Mouse (Mus musculus) heart, embryonic 13.5 days (tissue): ENCODE measurements around the gene Atxn7l3. TPM values are rescaled to one million over a fixed set of nuclear protein-coding genes. Genes with fewer than 3 reads are reported as not detected.

ENCODE experiments used
- ATAC-seq: fragments of 200-750 bp; cut with Nextera tagmentation; 2 replicates; pipeline ENCODE4 v1.8.0; 2017; ENCODE audit warnings: moderate TSS enrichment; ENCODE audit not compliant: insufficient number of reproducible peaks, low FRiP score, low TSS enrichment; ENCODE audit errors: extremely low read depth
- H3K27ac ChIP-seq: fragments of 300-500 bp; sonication (generic); replicated peaks from 2 replicates; pipeline ENCODE4 v1.5.1; 2015; ENCODE audit warnings: moderate library complexity, mild to moderate bottlenecking, inconsistent platforms
- H3K27me3 ChIP-seq: fragments of 300-500 bp; sonication (generic); replicated peaks from 2 replicates; pipeline ENCODE4 v1.6.1; 2015; ENCODE audit warnings: mild to moderate bottlenecking, inconsistent platforms
- H3K36me3 ChIP-seq: fragments of 300-500 bp; sonication (generic); 2 replicates; pipeline ENCODE4 v1.6.1; 2015; ENCODE audit warnings: mild to moderate bottlenecking, inconsistent platforms
- H3K4me1 ChIP-seq: fragments of 300-500 bp; sonication (generic); 2 replicates; pipeline ENCODE4 v1.6.1; 2015; ENCODE audit warnings: inconsistent platforms
- H3K4me2 ChIP-seq: fragments of 300-500 bp; sonication (generic); 2 replicates; pipeline ENCODE4 v1.6.1; 2015; ENCODE audit warnings: inconsistent platforms, mild to moderate bottlenecking, moderate library complexity
- H3K4me3 ChIP-seq: fragments of 300-500 bp; sonication (generic); 2 replicates; pipeline ENCODE4 v1.5.1; 2015; ENCODE audit warnings: moderate library complexity, mild to moderate bottlenecking, inconsistent platforms
- H3K9ac ChIP-seq: fragments of 300-500 bp; sonication (generic); 2 replicates; pipeline ENCODE4 v1.6.1; 2015; ENCODE audit warnings: inconsistent platforms, mild to moderate bottlenecking, moderate library complexity
- H3K9me3 ChIP-seq: fragments of 300-500 bp; sonication (generic); 2 replicates; pipeline ENCODE4 v1.6.1; 2016; ENCODE audit warnings: inconsistent platforms
- WGBS: fragments of 180-500 bp; shearing (Covaris S2); methylation state at CpG from one replicate; pipeline ENCODE4 v1.1.7; 2015; ENCODE audit warnings: mixed read lengths; 5-methylcytosine and 5-hydroxymethylcytosine counted together
- polyA plus RNA-seq: library from polyadenylated mRNA; unstranded; fragments of >200 nt; fragmentation: Nextera tagmentation; extraction: Ambion mirVana; gene quantifications from 2 replicates; pipeline ENCODE4 v1.2.1, GENCODE M21; 2015

Gene Atxn7l3
- polyA plus RNA-seq, 1 experiment from 2014 or later = 8.5 TPM

- Histone ChIP-seq H3K9me3 (no peaks in the 10 kb centered on the region), H3K27ac (peak overlapping the region; percentile 74; the same call in 1 of the 2 replicates), H3K4me1 (peaks cover 32% of the 10 kb centered on the region), H3K4me2 (peak overlapping the region; percentile 81), H3K4me3 (peak overlapping the region; percentile 55), H3K27me3 (no peaks in the 10 kb centered on the region), H3K9ac (peak overlapping the region; percentile 77), H3K36me3 (peaks cover 85% of the 10 kb centered on the region)
- 87% methylated on average over 22 of the region's 22 CpGs for WGBS
- ATAC-seq = no peak
Measured at GRCm38 (mm10) chr11:102309821-102310617, 13.6 kb upstream of the Atxn7l3 start.

- Histone ChIP-seq H3K27ac (peak overlapping the region; percentile 74), H3K27me3 (no peaks in the 10 kb centered on the region), H3K9ac (peak overlapping the region; percentile 77), H3K4me2 (peak overlapping the region; percentile 81), H3K9me3 (no peaks in the 10 kb centered on the region), H3K4me3 (peak overlapping the region; percentile 55), H3K4me1 (peaks cover 30% of the 10 kb centered on the region), H3K36me3 (peaks cover 74% of the 10 kb centered on the region)
- under 1% methylated on average over 27 of the region's 27 CpGs for WGBS
- peak; percentile 88 for ATAC-seq
Measured at GRCm38 (mm10) chr11:102308979-102309378, 12.5 kb upstream of the Atxn7l3 start.

GRCm38 (mm10) chr11:102308104-102308503 lies 11.7 kb upstream of the Atxn7l3 start:
- no peak for ATAC-seq
- H3K9ac ChIP-seq = 0 out of 2 replicates have a peak overlapping the region, but pooled peaks have one; percentile 28

GRCm38 (mm10) chr11:102305359-102305758 lies 8.9 kb upstream of the Atxn7l3 start:
- H3K4me3 ChIP-seq = no peak overlapping the region
- H3K9ac ChIP-seq = no peak overlapping the region
- no peak overlapping the region for H3K4me2 ChIP-seq
- ATAC-seq = no peak
- H3K27me3 ChIP-seq = no peaks in the 10 kb centered on the region
- H3K36me3 ChIP-seq = peaks cover 40% of the 10 kb centered on the region
- H3K9me3 ChIP-seq = peaks cover 3% of the 10 kb centered on the region; the same call in 1 of the 2 replicates
- WGBS = 57% methylated on average over 2 of the region's 3 CpGs
- no peak overlapping the region for H3K27ac ChIP-seq
- H3K4me1 ChIP-seq = peaks cover 17% of the 10 kb centered on the region

More at GRCm38 (mm10) chr11:102308104-102308503, 11.7 kb upstream of the Atxn7l3 start:
- 81% methylated on average over 9 of the region's 9 CpGs for WGBS
- Histone ChIP-seq H3K4me2 (no peak overlapping the region), H3K9me3 (no peaks in the 10 kb centered on the region), H3K27ac (no peak overlapping the region), H3K4me3 (no peak overlapping the region), H3K4me1 (peaks cover 30% of the 10 kb centered on the region), H3K27me3 (no peaks in the 10 kb centered on the region), H3K36me3 (peaks cover 66% of the 10 kb centered on the region)

DNA sequence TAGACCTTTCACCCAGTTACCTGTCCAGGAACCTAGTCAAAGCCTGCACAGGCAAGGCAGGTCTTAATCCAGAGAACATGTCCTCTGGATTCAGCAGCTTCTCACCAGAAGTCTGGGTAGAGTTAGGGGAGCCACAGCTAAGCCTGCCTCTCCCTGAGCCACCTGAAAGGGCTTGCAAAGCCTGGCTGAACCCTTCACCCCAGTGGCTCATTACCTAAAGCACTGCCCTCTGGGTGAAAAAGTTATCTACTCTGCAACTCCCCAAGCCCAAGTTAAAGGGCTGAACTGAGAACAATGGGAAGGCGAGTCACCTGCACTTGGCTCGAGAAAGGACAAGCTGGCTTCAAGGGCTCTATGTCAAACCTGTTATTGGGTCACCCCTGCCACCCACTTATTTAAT lies 7.7 kb upstream of the Atxn7l3 start:
- Histone ChIP-seq H3K27ac (no peak overlapping the region), H3K9ac (no peak overlapping the region), H3K4me3 (no peak overlapping the region), H3K4me2 (no peak overlapping the region), H3K4me1 (peaks cover 5% of the 10 kb centered on the region), H3K27me3 (no peaks in the 10 kb centered on the region), H3K9me3 (peaks cover 3% of the 10 kb centered on the region; the same call in 1 of the 2 replicates), H3K36me3 (peaks cover 28% of the 10 kb centered on the region)
- no peak for ATAC-seq
- WGBS = 49% methylated on average over 2 of the region's 2 CpGs

DNA sequence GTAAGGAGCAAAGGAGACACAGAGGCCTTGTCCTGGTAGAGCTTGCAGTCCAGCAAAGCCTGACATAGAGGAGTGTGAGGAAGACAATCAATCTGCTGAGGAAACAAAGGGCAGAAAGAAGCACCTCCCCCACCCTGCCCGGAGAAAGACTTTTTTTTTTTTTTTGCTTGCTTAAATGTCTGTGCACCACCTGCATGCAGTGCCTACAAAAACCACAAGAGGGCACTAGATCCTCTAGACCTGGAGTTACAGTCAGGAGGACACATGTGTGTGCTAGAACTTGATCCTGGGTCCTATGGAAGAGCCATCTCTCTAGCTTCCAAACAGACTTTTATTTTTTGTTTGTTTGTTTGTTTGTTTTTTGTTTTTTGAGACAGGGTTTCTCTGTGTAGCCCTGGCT lies 3.4 kb upstream of the Atxn7l3 start:
- ATAC-seq = no peak
- no peak overlapping the region for H3K4me2 ChIP-seq
- 26% methylated on average over 1 of the region's 1 CpGs for WGBS
- H3K9me3 ChIP-seq = peaks cover 3% of the 10 kb centered on the region; the same call in 1 of the 2 replicates
- H3K36me3 ChIP-seq = no peaks in the 10 kb centered on the region; the same call in 1 of the 2 replicates
- H3K4me1 ChIP-seq = peaks cover 17% of the 10 kb centered on the region
- no peak overlapping the region for H3K4me3 ChIP-seq
- no peak overlapping the region for H3K9ac ChIP-seq
- H3K27me3 ChIP-seq = no peaks in the 10 kb centered on the region
- H3K27ac ChIP-seq = no peak overlapping the region

DNA sequence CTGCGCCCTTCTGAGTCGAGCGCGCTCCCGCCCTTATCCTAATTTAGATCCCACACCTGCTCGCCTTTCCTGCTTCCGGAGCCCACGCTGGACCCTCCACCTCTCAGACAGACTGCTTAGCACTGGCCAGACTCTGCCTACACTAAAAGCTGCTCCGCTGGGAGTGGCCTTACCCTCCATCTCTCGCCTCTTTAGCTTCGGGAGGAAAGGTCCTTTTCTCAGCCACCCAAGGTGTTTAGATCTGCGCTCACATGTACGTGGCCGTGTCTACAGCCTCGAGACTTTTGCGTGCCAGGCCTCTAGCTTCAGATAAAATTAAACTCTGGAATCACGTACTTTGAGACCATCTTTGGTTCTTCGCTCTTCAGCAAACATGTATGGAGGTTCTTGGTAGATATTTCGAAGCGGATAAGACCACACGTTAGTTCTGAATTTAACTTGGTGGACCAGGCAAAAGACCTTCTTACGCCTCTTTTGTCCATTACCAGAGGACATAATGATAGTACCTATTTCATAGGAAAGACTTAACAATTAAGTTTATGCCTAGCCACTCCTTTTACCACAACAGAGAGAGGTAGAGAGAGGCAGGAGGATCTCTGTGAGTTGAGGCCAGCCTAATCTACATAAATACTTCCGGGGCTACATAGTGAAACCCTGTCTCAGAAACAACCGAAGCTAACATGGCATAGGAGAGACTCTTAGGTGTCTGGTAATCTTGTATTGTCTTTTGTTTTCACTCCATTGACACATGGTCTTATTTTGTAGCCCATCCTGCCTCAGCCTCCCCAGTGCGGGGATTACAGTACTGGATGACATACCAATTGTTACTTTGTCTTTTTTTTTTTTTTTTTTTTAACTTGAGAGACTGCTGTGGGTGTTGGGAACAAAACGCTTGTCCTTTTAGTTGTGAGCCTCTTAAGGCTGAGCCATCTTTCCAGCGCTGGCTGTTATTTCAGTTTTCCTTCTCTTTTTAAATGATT lies 1.4 kb upstream of the Atxn7l3 start:
- H3K27ac ChIP-seq = peak overlapping the region; percentile 99
- H3K27me3 ChIP-seq = no peaks in the 10 kb centered on the region
- no peak for ATAC-seq
- H3K4me1 ChIP-seq = peaks cover 28% of the 10 kb centered on the region
- peak overlapping the region; percentile 91 for H3K4me3 ChIP-seq
- peaks cover 20% of the 10 kb centered on the region for H3K36me3 ChIP-seq
- peaks cover 3% of the 10 kb centered on the region; the same call in 1 of the 2 replicates for H3K9me3 ChIP-seq
- H3K9ac ChIP-seq = peak overlapping the region; percentile 87
- H3K4me2 ChIP-seq = peak overlapping the region; percentile 91
- WGBS = 22% methylated on average over 27 of the region's 27 CpGs

DNA sequence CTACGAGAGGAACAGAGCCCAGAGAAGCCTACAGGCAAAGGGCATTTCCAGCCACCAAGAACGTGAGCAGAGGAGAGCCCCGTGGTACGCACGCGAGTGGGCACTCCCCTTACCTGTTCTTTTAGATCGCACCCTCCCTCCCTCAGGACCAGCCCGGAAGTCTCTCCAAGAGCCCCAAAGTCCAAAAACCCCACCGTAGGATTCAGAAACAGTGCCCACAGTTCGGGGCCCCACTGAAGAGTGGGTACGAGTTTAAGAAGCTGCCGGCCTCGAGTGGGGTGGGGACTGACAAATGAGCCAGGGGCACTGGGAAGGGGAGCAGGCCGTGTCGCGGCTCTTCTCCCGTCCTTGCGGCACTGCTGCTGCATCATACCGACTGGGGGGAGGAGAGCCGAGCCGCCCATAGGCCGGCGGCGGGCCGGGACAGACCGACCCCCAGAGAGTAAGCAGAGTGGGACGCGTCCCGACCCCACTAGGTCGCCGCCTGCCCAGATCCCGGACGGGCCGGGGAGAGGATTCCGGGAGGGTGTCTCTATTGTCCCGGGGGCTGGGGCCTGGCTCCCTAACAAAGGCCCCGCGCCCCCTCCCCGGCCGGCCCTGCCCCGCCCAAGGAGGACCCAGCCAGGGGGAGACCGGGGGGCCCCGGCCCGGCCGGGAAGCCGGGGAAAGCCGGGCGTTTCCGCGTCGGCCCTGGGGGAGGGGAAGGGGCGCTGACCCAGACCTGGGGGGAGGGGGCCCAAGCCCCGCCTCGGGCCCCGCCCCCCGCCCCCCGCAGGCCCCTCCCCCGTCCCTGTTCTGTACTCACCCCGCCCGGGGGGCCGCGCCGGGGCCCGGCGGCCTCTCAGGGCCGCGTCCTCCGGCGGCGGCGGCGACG lies 596 bp downstream of the Atxn7l3 start:
- H3K4me3 ChIP-seq = peak overlapping the region; percentile 91
- ATAC-seq = peak; percentile 40
- H3K4me1 ChIP-seq = peaks cover 28% of the 10 kb centered on the region
- H3K27ac ChIP-seq = peak overlapping the region; percentile 99
- H3K9ac ChIP-seq = peak overlapping the region; percentile 98
- peaks cover 40% of the 10 kb centered on the region for H3K36me3 ChIP-seq
- peaks cover 3% of the 10 kb centered on the region; the same call in 1 of the 2 replicates for H3K9me3 ChIP-seq
- no peaks in the 10 kb centered on the region for H3K27me3 ChIP-seq
- peak overlapping the region; percentile 96 for H3K4me2 ChIP-seq
- under 1% methylated on average over 41 of the region's 73 CpGs for WGBS

DNA sequence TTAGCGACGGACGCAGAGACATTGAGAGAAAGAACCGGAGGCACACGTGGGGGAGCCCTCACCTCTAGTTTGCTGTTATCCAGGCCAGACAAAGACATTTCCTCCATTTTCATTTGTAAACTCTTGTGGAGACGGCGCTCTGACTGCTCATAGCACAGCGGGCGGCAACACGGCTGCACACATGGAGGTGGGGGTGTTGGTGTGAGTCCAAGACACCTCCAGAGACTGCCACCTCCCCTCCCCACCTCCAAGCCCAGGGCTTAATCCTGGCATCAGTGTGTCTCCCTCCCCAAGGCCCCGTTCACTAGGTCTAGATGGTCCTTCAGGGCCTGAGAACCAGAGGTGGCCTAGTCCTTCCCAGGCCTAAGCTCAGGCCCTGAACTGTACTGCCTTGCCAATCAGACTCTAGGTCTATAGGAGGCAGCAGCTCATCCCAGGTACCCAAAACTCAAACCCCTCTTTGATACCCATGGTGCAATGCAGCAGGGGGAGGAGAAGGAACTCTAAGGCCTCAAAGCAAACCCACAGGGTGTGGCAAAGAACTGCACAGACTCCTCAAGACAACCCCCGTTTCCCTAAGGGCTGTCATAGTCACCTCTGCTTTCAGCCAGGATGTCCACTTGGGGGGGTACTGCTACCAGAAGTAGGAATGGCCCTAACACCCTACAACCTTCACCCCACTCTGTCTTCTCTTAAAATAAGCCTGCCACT lies 1.4 kb downstream of the Atxn7l3 start:
- Histone ChIP-seq H3K27ac (peak overlapping the region; percentile 99), H3K4me1 (peaks cover 28% of the 10 kb centered on the region), H3K4me3 (peak overlapping the region; percentile 91), H3K36me3 (peaks cover 48% of the 10 kb centered on the region), H3K9ac (peak overlapping the region; percentile 98), H3K27me3 (no peaks in the 10 kb centered on the region), H3K9me3 (no peaks in the 10 kb centered on the region), H3K4me2 (peak overlapping the region; percentile 96)
- no peak for ATAC-seq
- WGBS = 67% methylated on average over 12 of the region's 12 CpGs

GRCm38 (mm10) chr11:102294416-102294815 lies 2.0 kb downstream of the Atxn7l3 start:
- peak overlapping the region; percentile 99 for H3K27ac ChIP-seq
- ATAC-seq = no peak
- no peaks in the 10 kb centered on the region for H3K27me3 ChIP-seq
- peaks cover 28% of the 10 kb centered on the region for H3K4me1 ChIP-seq
- H3K4me2 ChIP-seq = peak overlapping the region; percentile 96
- peak overlapping the region; percentile 91 for H3K4me3 ChIP-seq
- peak overlapping the region; percentile 98 for H3K9ac ChIP-seq
- 75% methylated on average over 5 of the region's 5 CpGs for WGBS
- H3K36me3 ChIP-seq = peaks cover 53% of the 10 kb centered on the region
- H3K9me3 ChIP-seq = no peaks in the 10 kb centered on the region
